Mouse (Mus musculus) megakaryocyte, embryonic 14.5 days (primary cell): ENCODE measurements around the gene Pafah1b1.

Experiments
- FLI1 ChIP-seq: IDR thresholded peaks from 2 replicates; pipeline ENCODE4 v1.6.1; 2012; ENCODE audit warnings: low read length, inconsistent platforms, mixed read lengths
- GATA1 ChIP-seq: IDR thresholded peaks from 3 replicates; pipeline ENCODE4 v1.6.1; 2012; ENCODE audit warnings: mixed read lengths, low read length, inconsistent platforms, borderline replicate concordance

DNA sequence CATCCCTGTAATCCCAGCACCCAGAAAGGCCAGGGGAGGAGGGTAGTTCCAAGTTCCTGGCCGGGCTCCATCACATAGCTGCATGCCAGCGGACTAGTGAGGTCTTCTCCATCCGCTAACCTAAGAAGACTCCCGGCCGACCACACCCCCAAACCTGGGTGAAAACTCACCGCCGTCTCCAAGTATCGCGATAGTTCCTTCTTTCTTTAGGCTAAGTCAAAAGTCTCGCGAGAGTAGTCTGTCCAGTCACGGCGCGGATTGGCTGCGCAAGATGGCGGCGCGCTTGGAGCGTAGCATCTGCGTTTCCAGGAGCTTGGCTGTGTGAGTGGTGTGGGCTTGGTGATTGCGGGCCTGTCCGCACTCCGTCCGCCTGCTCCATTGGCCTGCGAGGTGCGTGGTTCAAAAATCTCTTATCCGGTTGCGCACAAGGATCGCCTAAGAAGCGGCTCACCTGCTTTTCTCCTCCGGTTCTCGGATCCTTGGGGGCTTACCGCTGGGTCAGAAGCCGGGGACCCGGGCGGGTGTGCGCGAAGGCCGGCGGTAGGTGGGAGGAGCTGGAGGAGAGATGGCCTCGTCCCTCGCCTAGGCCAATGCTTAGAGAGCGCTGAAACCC is 46.2 kb upstream of the Pafah1b1 start, which contains the start of gene Mettl16:
- TF ChIP-seq GATA1 (no peak), FLI1 (no peak)
